Mouse (Mus musculus) gastrocnemius, adult 2 months (tissue): ENCODE results near the gene Ncoa1. TPM values are rescaled to one million over a fixed set of nuclear protein-coding genes. Genes with fewer than 3 reads are reported as not detected.
"Not testable (repeated sequence)": the region's sequence is repeated elsewhere in the genome, so short reads cannot be mapped to it uniquely, and the experiment has no call there.

Experiments
- DNase-seq: peaks from one replicate; pipeline ENCODE4 v3.0.0; 2022
- H3K27ac ChIP-seq: fragments of 200-600 bp; 2 replicates; pipeline ENCODE4 v1.8.1; 2022; ENCODE audit warnings: mild to moderate bottlenecking
- H3K4me3 ChIP-seq: fragments of 200-600 bp; 2 replicates; pipeline ENCODE4 v1.8.1; 2022; ENCODE audit warnings: mild to moderate bottlenecking, moderate library complexity
- CTCF ChIP-seq: fragments of 200-600 bp; IDR thresholded peaks from 2 replicates; pipeline ENCODE4 v1.8.1; 2022; ENCODE audit warnings: antibody characterized with exemption, mild to moderate bottlenecking, moderate library complexity
- intact Hi-C: fragments of 180-260 bp; cut with DNase I; formaldehyde crosslinking; loops from one replicate; pipeline ENCODE4 v1.15.1; 2025
- total RNA-seq, 2 experiments: library from RNA; stranded (reverse); gene quantifications; 2 replicates each; pipeline ENCODE4 v1.2.3; 2021

Ncoa1 gene
- total RNA-seq, 2 experiments from 2014 or later = 26.1 to 26.6 TPM

- Histone ChIP-seq H3K4me3 (no peak overlapping the region), H3K27ac (no peak overlapping the region)
- no peak for DNase-seq
- no peak for TF ChIP-seq CTCF
- intact Hi-C loops = no loop called here
These were observed 100.5 kb downstream of the Ncoa1 start for GRCm38 (mm10) chr12:4376475-4376874.

DNA sequence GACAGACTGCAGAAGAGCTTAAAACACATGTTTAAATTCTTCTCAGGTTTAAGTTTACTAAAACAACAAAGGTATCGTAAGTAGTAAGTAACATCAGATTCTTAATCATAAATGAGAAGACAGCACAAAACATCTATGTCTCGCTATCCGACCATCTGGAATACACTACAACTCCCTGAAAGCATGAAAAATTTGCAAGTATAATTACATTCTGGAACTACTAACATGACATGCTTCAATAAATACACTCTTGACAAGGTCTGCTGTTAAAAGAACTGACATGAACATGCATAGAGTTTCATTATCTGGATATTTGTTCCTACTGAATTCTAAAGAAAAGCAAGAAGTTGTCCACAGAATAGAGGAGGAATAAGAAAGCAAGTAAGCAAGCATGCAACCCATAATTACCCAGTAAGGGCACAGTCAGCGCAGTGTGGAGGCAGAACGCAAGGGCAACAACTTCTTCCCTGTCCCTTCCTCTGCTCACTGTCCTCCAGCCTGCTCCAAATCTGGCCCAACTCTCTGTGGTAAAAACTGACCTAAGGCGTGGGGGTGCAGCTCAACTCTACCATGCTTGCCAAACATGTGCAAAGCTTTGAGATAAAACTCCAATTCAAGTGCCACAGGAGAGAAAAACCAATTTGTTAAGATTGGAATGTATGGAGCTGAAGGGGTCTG, 102.0 kb downstream of the Ncoa1 start:
- no peak overlapping the region for H3K27ac ChIP-seq
- H3K4me3 ChIP-seq = no peak overlapping the region
- no peak for TF ChIP-seq CTCF
- no peak for DNase-seq
- intact Hi-C loops = no loop called here

GRCm38 (mm10) chr12:4371406-4371805, 105.6 kb downstream of the Ncoa1 start:
- no peak for DNase-seq
- TF ChIP-seq CTCF = no peak
- H3K27ac ChIP-seq = no peak overlapping the region
- intact Hi-C loops = no loop called here
- no peak overlapping the region for H3K4me3 ChIP-seq

DNA sequence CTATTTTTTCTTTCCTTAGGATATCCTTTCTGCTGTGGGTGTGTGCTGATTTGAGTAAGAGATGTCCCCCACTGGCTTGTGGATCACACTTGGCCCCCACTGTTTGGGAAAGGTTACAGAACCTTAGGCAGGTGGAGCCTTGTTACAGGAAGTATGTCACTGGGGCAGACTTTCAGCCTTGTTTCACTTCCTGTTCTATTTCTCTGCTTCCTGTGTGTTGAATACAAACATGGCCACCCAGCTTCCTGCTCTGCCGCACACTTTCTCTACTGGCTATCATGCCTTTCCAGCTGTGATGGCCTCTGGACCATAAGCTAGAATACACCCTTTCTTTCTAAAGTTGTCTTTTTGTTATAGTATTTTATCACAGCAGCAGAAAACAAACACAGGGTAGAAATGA, 111.0 kb downstream of the Ncoa1 start:
- no peak overlapping the region for H3K4me3 ChIP-seq
- no peak overlapping the region for H3K27ac ChIP-seq
- no peak for DNase-seq
- TF ChIP-seq CTCF = no peak
- intact Hi-C loops = no loop called here

GRCm38 (mm10) chr12:4359475-4359874, 117.5 kb downstream of the Ncoa1 start:
- intact Hi-C loops = no loop called here
- no peak for DNase-seq
- TF ChIP-seq CTCF = no peak
- Histone ChIP-seq H3K4me3 (no peak overlapping the region), H3K27ac (no peak overlapping the region)

DNA sequence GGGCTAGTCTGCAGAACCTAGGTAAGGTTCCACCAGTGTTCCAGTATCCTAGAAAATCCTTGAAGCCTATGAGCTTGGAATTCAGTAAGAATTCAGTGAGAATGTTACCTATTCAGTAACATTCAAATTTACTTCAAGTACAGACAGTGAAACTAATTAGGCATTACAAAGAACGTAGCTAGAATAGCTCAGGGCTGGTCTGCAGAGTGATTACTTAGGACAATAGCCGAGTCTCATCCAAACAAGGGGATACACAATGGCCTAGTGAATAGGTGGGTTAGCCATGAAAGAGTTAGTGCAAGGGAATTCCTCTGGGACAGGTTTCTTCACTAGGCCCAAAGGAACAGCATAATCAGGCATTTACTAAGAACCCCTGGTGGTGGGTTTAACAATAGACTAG, 118.3 kb downstream of the Ncoa1 start:
- H3K4me3 ChIP-seq, DNase-seq, intact Hi-C loops, H3K27ac ChIP-seq: not testable (repeated sequence)

DNA sequence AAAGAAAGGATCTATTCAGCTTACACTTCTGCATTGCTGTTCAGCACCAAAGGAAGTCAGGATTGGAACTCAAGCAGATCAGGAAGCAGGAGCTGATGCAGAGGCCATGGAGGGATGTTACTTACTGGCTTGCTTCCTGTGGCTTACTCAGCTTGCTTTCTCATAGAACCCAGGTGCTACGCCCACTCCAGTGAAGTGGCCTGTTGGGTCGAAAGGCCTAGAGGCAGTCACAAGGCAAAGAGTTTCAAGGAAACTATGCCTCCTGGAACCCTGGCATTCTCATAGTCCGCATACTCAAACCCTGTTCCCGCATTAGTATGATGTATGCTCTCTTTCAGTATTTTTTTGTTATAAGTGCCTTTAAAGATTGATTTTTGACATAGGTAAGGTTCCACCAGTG, 118.9 kb downstream of the Ncoa1 start:
- Histone ChIP-seq H3K4me3 (no peak overlapping the region), H3K27ac (no peak overlapping the region)
- intact Hi-C loops = no loop called here
- TF ChIP-seq CTCF = no peak
- no peak for DNase-seq

GRCm38 (mm10) chr12:4356834-4357445, 120.0 kb downstream of the Ncoa1 start:
- no peak overlapping the region for H3K27ac ChIP-seq
- no peak for TF ChIP-seq CTCF
- intact Hi-C loops = no loop called here
- no peak overlapping the region for H3K4me3 ChIP-seq
- peak; percentile 18 for DNase-seq

GRCm38 (mm10) chr12:4355019-4355730, 121.8 kb downstream of the Ncoa1 start:
- intact Hi-C loops = no loop called here
- no peak for DNase-seq
- Histone ChIP-seq H3K4me3 (no peak overlapping the region), H3K27ac (no peak overlapping the region)
- no peak for TF ChIP-seq CTCF

DNA sequence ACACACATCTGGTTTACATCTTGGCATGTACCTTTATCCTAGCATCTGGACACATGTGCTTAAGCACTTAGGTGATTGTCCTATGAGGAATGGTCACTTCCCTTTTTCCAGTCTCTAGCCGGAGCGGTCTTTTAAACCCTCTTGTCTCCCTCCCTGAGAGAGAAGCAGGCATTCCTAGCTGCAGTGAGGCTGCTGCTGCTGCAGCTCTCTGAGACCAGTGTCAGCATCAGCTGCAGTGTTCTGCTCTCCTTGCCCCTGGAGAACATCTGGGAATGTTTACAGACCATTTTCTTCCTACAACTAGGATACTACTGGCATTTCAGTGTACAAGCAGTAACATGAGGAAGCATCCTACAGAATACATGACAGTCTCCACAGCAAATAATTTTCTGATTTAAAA, 133.8 kb downstream of the Ncoa1 start:
- DNase-seq = no peak
- Histone ChIP-seq H3K4me3 (no peak overlapping the region), H3K27ac (no peak overlapping the region)
- intact Hi-C loops = no loop called here
- TF ChIP-seq CTCF = no peak

- Histone ChIP-seq H3K27ac (no peak overlapping the region), H3K4me3 (no peak overlapping the region)
- intact Hi-C loops = no loop called here
- TF ChIP-seq CTCF = no peak
- DNase-seq = no peak
These were observed 134.9 kb downstream of the Ncoa1 start for GRCm38 (mm10) chr12:4342087-4342486.

GRCm38 (mm10) chr12:4340325-4340924, 136.6 kb downstream of the Ncoa1 start:
- no peak overlapping the region for H3K4me3 ChIP-seq
- intact Hi-C loops = no loop called here
- DNase-seq = no peak
- no peak for TF ChIP-seq CTCF
- H3K27ac ChIP-seq = no peak overlapping the region

DNA sequence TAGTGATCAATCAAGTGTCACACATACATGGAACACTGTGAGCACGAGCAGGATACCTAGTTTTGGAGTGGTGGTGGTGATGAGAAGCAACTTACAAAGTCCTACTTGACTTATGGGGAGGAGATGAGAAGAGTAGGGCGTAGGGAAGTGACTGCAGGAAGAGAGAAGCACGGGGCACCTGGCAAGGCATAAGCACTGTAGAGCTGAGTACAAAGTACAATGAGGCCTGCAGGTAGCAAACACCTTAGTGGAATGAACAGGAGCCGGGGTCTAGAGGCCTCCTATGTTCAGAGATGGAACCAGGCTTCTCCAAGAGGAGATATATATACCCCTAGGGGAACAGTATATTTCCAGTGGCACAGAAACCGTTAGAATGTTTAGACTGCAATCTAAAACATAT, 153.4 kb downstream of the Ncoa1 start:
- no peak for DNase-seq
- no peak for TF ChIP-seq CTCF
- Histone ChIP-seq H3K27ac (no peak overlapping the region), H3K4me3 (no peak overlapping the region)
- intact Hi-C loops = no loop called here
